Comparison of ENCODE assay signal across 8 mouse cellular contexts in genomic region chr17:79862038-79862437, GRCm38 (mm10). TPM values are rescaled to one million over a fixed set of nuclear protein-coding genes. Genes with fewer than 3 reads are reported as not detected.
DNase-seq lines count a peak whose midpoint lies in the region; ATAC-seq and TF ChIP-seq lines count a peak whose summit lies in the region.

No protein-coding gene starts in this region.

- WGBS in heart, postnatal 0 days = 65% methylated on average over 1 of the region's 1 CpGs
- whole genome bisulfite sequencing in heart, embryonic 12.5 days = 83% methylated on average over 1 of the region's 1 CpGs

- H3K4me3 ChIP-seq in heart, postnatal 0 days (ENCODE audit: low read depth, low read length) = no peak overlapping the region
- H3K4me3 ChIP-seq in heart, embryonic 12.5 days = no peak overlapping the region

- DNase-seq in heart, postnatal 0 days (ENCODE audit: low spot score) = peak; percentile 57
- DNase-seq in thymus, postnatal 0 days (ENCODE audit: low spot score) = peak; percentile 65
- DNase-seq in thymus, postnatal 36 days = no peak
- peak; percentile 31 to 34 for DNase-seq in cerebellum, adult 18-20 months
- no peak for DNase-seq in right cerebral cortex, adult 2 months (ENCODE audit: low spot score in 2 of 2)
- no peak for DNase-seq in gastrocnemius, postnatal 10 days

- H3K4me2 ChIP-seq in heart, postnatal 0 days (ENCODE audit: low read depth, low read length) = no peak overlapping the region
- H3K4me2 ChIP-seq in heart, embryonic 12.5 days = no peak overlapping the region

- no peaks in the 10 kb centered on the region for H3K27me3 ChIP-seq in heart, postnatal 0 days (ENCODE audit: control insufficient read depth, insufficient read depth, low read length)
- no peaks in the 10 kb centered on the region for H3K27me3 ChIP-seq in heart, embryonic 12.5 days (replicated peaks)

- no peak overlapping the region for H3K27ac ChIP-seq in heart, postnatal 0 days (ENCODE audit: low read depth)
- no peak overlapping the region for H3K27ac ChIP-seq in heart, embryonic 12.5 days (ENCODE audit: poor library complexity, severe bottlenecking)

- peaks cover 70% of the 10 kb centered on the region for H3K36me3 ChIP-seq in heart, postnatal 0 days (replicated peaks; ENCODE audit: control insufficient read depth, insufficient read depth, low read length)
- peaks cover 66% of the 10 kb centered on the region for H3K36me3 ChIP-seq in heart, embryonic 12.5 days

- ATAC-seq in heart, postnatal 0 days (ENCODE audit: insufficient read depth, low read depth) = peak; percentile 53
- no peak for ATAC-seq in heart, embryonic 12.5 days (ENCODE audit: insufficient number of reproducible peaks, low FRiP score)
- 0 out of 2 replicates have a peak, but pooled peaks have one; percentile 27 for ATAC-seq in megakaryocyte, adult 5-6 weeks (ENCODE audit: poor library complexity, severe bottlenecking)

- peak; percentile 59 for TF ChIP-seq CTCF in heart, postnatal 0 days (IDR thresholded peaks at IDR 0.05; ENCODE audit: low read depth)

- H3K4me1 ChIP-seq in heart, postnatal 0 days (ENCODE audit: control insufficient read depth, insufficient read depth) = no peaks in the 10 kb centered on the region
- H3K4me1 ChIP-seq in heart, embryonic 12.5 days (replicated peaks) = 0 out of 2 replicates have a peak, but pooled peaks cover 5% of the 10 kb centered on the region

- no peaks in the 10 kb centered on the region for H3K9me3 ChIP-seq in heart, postnatal 0 days (replicated peaks; ENCODE audit: control insufficient read depth, low read length)
- no peaks in the 10 kb centered on the region for H3K9me3 ChIP-seq in heart, embryonic 12.5 days (replicated peaks)

- no peak overlapping the region for H3K9ac ChIP-seq in heart, postnatal 0 days (replicated peaks; ENCODE audit: low read depth, low read length)
- no peak overlapping the region for H3K9ac ChIP-seq in heart, embryonic 12.5 days

- TF ChIP-seq EP300 in heart, postnatal 0 days (IDR thresholded peaks at IDR 0.05; ENCODE audit: low read depth) = no peak

RNA-seq across cellular contexts. Expression of gene Atl2, which starts 33.9 kb away (rescaled TPM):
- 11.3 and 17.7 TPM in 2 replicates for total RNA-seq in heart, postnatal 0 days (2014; rRNA removed; ENCODE audit: low replicate concordance)
- polyA plus RNA-seq in heart, postnatal 0 days (2015; fragmentation: Nextera tagmentation; extraction: Ambion mirVana) = 18.4 and 20.2 TPM in 2 replicates
- 31.7 and 33.5 TPM in 2 replicates for polyA plus RNA-seq in heart, embryonic 12.5 days (2016; fragmentation: Nextera tagmentation; extraction: Ambion mirVana)
- 130 and 146 TPM in 2 replicates for polyA plus RNA-seq in thymus, postnatal 0 days (2015; fragmentation: Nextera tagmentation; extraction: Ambion mirVana)
- total RNA-seq in megakaryocyte, adult 5-6 weeks (2015) = 36.8 and 38.4 TPM in 2 replicates
- total RNA-seq in megakaryocyte, adult 5-6 weeks (2017) = 39.2 and 40.5 TPM in 2 replicates
- total RNA-seq in gastrocnemius, postnatal 10 days (2021) = 10 to 100 TPM; 71.2 to 75.2 TPM

Comparison
In these comparisons a context has a peak if more than half of its experiments do, and no peak if none do; other contexts are left out.
1. DNase-seq: peak in heart, postnatal 0 days (single experiment), thymus, postnatal 0 days (single experiment) and cerebellum, adult 18-20 months (2 of 2); none in thymus, postnatal 36 days (0 of 2), right cerebral cortex, adult 2 months (0 of 2) and gastrocnemius, postnatal 10 days (single experiment).